Mouse (Mus musculus): ENCODE measurements around the gene Olfr6.
A peak's percentile ranks its signal among the peaks of the same experiment; 100 is the strongest.
"Not testable (repeated sequence)": the region's sequence is repeated elsewhere in the genome, so short reads cannot be mapped to it uniquely, and the experiment has no call there.

Olfr6 gene

GRCm38 (mm10) chr7:106963837-106964236 is at the start of gene Olfr6:
Gene Olfr6, minus strand, starts transcription at chr7:106963937.
- no peak for DNase-seq

DNA sequence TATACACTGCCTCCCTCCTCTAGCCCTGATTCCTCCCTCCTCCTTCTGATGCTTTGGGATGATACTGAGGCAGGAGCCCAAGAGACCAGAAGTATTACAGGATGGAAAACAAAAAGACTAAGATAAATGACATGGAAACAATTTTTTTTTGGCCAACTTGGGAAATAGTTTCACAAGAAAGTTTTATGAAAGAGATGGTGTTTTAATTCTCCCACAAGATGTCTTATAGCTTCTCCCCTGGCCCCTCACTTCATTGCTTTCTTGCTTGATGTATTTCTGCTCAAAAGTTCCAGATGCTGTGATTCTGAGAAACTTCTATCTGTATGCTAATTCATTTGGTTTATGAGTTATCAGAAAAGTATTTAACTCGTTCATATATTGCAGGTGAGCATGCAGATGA is 42.2 kb upstream of the Olfr6 start, which contains the start of gene Olfr2:
Gene Olfr2 (minus strand): TSS at position 101 of the 400 bp plus-strand sequence.
- DNase-seq = no peak

DNA sequence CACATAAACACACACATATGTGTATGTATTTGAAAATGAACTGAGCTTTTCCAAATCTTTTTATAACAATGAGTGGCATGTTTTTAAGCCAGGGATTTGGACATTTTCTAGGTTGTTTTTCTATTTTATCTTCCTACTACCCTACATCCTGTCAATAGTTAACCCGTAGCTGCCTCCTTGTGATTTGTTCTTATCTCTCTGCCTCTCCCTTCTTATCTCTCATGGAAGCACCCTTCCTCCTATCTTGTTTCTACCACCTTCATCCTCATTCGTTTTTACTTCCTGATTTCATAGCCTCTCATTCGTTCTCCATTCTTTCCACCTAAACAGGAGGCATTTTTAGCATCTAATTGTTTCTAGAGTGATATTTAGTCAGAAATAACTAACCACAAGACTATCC is 40.4 kb upstream of the Olfr6 start:
- DNase-seq = no peak

DNA sequence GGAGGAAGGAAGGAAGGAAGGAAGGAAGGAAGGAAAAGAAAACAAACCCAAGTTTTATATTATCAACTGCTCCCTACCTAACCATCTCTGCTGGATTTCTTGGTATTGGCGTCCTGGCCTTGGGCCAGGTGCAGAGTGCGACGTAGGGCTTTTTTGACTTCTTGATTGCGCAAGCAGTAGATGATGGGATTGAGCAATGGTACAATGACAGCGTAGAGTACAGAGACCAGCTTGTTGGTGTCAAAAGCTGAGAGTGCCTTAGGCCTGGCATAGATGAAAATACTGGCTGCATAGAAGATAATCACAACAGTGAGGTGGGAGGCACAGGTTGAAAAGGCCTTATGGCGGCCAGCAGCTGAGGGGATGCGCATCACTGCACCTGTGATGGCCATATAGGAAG is 37.1 kb upstream of the Olfr6 start:
- DNase-seq = no peak

DNA sequence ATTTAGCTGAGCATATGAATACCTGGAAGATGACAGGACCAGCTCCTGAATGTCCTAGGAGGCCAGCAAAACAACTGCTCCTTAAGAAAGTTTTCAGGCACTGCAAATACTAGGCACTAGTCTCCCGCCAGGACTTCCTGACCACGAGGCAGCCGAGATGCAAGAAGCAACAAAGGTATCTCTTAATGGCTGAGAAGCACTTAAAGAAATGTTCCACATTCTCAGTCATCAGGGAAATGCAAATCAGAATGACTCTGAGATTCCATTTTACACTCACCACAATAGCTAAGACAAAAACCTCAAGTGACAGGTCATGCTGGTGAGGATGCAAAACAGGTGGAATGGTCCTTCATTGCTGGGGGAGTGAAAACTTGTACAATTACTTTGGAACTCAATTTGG is 21.5 kb upstream of the Olfr6 start:
- DNase-seq = no peak

- no peak for DNase-seq
Observed at GRCm38 (mm10) chr7:106975353-106975752, 11.6 kb upstream of the Olfr6 start, which contains the start of gene Olfr711. Gene Olfr711, minus strand, starts transcription at chr7:106975453.

DNA sequence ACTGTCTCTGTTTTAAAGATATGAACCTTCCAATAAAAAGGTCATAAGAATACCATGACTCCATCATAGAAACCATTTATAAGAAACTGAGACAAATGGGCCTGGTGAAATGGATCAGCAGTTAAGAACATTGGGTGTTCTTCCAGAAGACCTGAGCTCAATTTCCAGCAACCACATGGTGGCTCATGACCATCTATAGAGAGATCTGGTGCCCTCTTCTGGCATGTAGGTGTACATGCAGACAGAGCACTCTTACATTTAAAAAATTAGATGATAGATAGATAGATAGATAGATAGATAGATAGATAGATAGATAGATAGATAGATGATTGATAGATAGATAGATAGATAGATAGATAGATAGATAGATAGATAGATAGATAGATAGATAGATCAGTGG is 3.8 kb upstream of the Olfr6 start:
- DNase-seq = not testable (repeated sequence)

GRCm38 (mm10) chr7:106948212-106948611 is 15.5 kb downstream of the Olfr6 start, which contains the start of gene Olfr710:
Gene Olfr710, minus strand, starts transcription at chr7:106948312.
- no peak for DNase-seq

DNA sequence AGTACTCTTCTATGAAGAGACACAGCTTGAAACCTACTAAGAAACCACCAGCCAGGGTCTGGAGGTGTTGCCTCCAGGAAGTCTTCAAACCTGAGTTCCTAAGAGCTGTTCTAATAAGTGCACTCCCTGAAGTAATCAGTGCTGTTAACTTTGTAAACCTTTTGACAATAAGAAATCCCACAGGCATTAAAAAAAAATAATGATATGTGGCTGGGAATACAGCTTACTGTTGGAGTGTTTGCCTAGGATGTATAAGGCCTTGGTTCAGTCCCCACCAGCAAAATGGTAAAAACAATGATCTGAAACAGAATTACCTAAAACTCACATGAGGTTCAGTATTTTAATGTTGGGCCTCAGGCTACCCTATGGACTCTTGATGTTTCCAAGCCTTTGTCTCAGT is 31.6 kb downstream of the Olfr6 start, which contains the start of gene Olfr709-ps1:
Gene Olfr709-ps1 (minus strand): TSS at position 101 of the 400 bp plus-strand sequence.
- no peak for DNase-seq

- peak in 1 of 2 experiments; percentile 42 for DNase-seq
Observed at GRCm38 (mm10) chr7:106920961-106921360, 42.8 kb downstream of the Olfr6 start.

DNA sequence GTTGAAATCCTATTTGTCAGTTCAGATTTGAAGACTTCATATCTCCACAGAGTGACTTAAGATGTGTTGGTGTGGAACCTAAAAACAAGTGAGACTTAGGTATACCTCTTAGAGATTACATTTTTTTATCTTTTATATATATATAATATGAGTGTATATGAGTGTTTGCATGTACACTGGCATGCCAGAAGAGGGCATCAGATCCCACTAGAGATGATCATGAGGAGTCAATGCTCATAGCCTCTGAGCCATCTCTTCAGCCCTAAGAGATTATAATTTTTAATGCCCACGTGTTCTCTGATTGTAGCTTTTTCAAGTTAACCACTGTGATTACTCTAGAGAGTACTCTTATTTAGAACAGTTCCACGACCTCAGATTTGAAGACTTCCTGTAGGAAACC is 56.1 kb downstream of the Olfr6 start, which contains the start of gene Olfr1532-ps1:
Gene Olfr1532-ps1 (plus strand): TSS at position 326 of the 400 bp plus-strand sequence.
- DNase-seq = no peak

All from kidney, postnatal 25 days (tissue).